Mouse (Mus musculus): ENCODE data around the gene Secisbp2l. TPM values are rescaled to one million over a fixed set of nuclear protein-coding genes. Genes with fewer than 3 reads are reported as not detected.

Secisbp2l gene
- polyA plus RNA-seq (2012; rRNA removed): 2.7 and 3.2 TPM in 2 replicates

DNA sequence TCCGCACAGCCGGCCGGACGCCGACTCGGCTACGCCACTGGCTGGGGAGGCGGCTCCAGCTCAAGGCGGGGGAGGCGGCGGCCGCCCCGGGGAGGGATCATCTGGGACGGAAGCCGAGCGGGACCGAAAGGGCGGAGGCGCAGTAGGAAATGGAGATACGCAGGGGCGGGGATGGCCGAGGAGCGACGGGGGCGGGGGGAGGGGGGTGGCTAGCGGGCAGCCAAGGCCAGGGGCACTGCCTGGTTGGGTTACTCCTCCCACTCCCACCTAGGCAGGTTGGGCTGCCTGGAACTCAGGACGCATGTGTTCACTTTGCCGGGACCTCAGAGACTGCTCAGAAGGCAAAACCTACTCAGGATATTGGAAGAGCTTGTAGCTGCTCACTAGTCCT, at the start of gene Secisbp2l:
Gene Secisbp2l, minus strand, starts transcription at position 152 of the 391 bp plus-strand sequence.

DNA sequence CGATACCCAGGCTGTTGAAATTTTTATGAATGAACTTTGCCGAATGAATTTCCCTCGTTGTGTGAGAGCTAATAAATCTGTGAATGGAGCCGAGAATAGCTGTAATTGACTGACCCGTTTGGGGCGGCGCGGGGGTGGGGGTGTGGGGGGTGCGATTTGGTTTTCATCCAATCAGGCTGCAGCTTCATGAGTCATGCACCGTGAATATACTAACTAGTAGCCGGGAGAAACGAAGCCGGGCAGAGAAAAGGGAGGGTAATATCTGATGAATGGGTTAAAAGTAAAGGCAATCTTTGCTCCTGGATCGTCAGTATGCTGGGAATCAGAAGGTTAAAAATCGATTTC, 58.6 kb downstream of the Secisbp2l start, which contains the start of gene Shc4:
Gene Shc4, minus strand, starts transcription at position 63 of the 345 bp plus-strand sequence.

Other genes starting within 250 kb of the Secisbp2l start
- gene Cep152, start 157.8 kb downstream of the Secisbp2l start, polyA plus RNA-seq (2012; rRNA removed): 0.19 and 0.26 TPM in 2 replicates
- 4.2 and 8.8 TPM in 2 replicates for gene Eid1, start 109.8 kb downstream of the Secisbp2l start, polyA plus RNA-seq (2012; rRNA removed)
- 0.15 and 0.34 TPM in 2 replicates for gene Shc4, start 58.7 kb downstream of the Secisbp2l start, polyA plus RNA-seq (2012; rRNA removed)
- gene Galk2, start 76.2 kb upstream of the Secisbp2l start, polyA plus RNA-seq (2012; rRNA removed): 6.5 and 6.6 TPM in 2 replicates
- gene Cops2, start 76.3 kb upstream of the Secisbp2l start, polyA plus RNA-seq (2012; rRNA removed): 0.27 and 0.51 TPM in 2 replicates